Mouse (Mus musculus) bone marrow, adult 2 months (tissue): ENCODE results near the gene Abcg1.

Source experiments
- CTCF ChIP-seq: fragments of 200-500 bp; IDR thresholded peaks from 2 replicates; pipeline ENCODE4 v1.5.1; 2011; ENCODE audit warnings: low read length, control low read depth; ENCODE audit not compliant: control insufficient read depth, insufficient read depth
- POLR2A ChIP-seq: fragments of 200-500 bp; IDR thresholded peaks from 2 replicates; pipeline ENCODE4 v1.6.1; 2011; ENCODE audit warnings: low read depth, mild to moderate bottlenecking, control low read depth, low read length, borderline replicate concordance; ENCODE audit not compliant: control insufficient read depth

DNA sequence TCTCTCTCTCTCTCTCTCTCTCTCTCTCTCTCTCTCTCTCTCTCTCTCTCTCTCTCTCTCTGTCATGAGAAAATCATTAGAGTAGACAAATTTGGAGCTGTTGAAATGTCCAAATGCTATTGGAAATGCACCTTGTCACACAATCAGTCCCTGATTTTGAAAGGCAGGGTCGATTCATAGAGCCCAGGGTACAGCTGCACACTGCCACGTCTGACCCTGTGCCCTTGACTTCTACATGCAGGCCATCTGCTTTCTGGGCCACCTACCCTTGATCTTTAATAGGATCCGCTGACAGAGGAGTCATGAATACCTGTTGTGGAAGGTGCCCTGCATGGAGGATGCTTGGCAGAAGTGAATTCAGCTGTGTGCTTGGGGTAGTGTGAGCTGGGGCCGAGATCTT, 28.1 kb upstream of the Abcg1 start:
- TF ChIP-seq CTCF (no peak), POLR2A (no peak)
